Mouse (Mus musculus) retina, embryonic 14.5 days (tissue): ENCODE data around the gene Fat3.

ENCODE experiments used
- DNase-seq: peaks from one replicate; pipeline ENCODE4 v3.0.0-alpha.2; 2015; ENCODE audit warnings: low spot score

Gene Fat3

DNA sequence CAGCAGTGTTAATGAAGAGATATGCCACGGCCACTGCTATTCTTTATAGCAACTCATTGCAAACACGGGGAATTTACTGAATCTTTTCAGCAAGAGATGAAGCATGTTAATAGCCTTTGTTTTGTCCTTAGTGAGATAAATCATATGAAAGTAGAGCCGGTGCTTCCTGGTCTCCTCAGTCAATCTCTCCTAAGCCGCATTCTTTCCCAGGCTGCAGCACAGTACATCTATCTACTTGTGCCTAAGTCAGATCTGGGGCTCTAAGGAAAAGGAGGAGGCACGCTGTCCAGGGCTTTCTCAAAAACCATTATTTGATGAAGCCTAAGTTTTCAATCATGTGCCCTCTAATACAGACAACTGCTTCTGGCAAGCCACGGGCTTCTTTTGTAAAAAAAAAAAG, 361.8 kb downstream of the Fat3 start:
- no peak for DNase-seq

DNA sequence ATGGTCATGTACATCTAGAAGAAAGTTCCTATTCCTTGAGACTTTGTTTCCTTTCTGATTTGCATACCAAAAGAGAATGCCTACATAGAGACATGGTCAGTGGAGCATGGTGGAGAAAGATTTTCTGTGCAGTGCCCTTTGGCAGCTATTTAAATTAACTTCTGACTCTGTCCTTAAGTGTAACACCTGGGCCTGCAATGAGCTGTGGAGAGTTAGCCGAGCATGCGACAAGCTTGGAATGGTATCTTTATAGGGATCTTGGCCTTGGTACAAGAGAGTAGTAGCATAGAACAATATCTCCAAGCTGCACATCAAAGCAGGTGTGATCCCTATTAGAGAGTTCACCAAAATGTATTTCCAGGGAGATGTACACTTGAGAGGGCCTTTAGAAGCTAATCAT, 368.0 kb downstream of the Fat3 start:
- no peak for DNase-seq

DNA sequence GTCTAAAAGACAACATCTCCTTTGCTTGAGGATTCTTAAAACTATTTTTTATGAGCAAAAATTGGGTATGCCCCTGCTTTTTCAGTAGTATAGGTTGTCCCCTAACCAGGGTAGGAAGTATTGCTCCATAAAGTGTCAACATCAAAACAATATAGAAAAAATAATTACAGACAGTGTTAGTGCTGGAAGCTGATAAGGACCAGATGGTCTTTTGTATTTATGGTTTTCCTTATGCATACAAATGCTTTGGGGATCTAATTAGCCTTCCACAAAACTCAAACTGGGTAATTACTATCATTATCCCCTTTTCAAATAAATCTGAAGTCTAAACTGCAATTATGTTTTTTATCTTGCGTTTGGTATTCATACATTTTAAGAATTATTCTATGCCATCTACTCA, 368.5 kb downstream of the Fat3 start:
- no peak for DNase-seq

DNA sequence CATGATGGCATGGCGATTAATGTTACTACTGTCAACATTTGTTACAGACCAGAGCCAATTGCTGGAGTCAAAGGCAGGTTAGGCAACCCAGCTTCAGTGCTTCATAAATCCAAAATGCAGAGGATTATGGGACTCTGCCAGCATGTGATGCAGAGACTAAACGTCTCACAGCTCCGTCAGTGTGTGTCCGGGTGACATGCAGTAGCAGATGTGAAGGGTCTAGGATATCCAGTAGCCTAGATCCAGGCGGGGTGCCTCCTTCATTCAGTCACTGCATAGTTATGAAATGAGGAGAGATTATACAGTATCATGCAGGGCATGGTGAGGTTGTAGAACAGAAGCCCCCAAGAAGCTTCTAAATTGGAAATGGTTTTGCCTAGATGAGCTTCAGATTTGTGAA, 379.3 kb downstream of the Fat3 start:
- DNase-seq = no peak

DNA sequence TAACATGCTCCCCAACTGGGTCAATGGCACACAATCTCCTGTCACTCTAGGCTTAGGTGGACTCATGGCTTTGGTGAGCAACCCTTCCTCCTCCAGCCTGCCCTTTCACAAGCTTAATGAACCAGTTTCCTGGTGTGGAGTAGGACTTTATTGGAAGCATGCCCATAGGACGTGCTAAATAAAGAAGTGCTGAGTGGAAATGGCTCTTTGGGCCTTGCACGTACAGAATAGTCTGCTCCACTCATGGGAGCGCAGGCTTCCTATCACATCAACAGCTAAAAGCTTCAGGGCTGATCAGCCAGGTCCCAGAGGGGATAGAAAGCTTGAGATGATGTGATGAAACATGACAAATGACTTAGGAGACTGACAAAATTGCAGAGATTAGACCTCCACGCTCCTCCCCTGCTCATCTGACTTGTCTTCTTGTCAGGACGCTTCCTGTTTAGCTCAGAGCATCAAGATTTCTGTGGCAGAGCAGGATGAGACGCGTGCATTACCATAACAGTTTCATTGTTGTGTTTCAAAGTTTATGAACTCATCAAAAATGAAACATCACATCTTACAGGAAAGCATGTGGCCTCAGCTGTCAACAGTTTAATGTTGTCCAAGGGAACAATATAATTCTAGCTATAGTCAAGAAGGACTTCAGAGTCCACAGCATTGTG, 386.1 kb downstream of the Fat3 start:
- peak; percentile 85 for DNase-seq

DNA sequence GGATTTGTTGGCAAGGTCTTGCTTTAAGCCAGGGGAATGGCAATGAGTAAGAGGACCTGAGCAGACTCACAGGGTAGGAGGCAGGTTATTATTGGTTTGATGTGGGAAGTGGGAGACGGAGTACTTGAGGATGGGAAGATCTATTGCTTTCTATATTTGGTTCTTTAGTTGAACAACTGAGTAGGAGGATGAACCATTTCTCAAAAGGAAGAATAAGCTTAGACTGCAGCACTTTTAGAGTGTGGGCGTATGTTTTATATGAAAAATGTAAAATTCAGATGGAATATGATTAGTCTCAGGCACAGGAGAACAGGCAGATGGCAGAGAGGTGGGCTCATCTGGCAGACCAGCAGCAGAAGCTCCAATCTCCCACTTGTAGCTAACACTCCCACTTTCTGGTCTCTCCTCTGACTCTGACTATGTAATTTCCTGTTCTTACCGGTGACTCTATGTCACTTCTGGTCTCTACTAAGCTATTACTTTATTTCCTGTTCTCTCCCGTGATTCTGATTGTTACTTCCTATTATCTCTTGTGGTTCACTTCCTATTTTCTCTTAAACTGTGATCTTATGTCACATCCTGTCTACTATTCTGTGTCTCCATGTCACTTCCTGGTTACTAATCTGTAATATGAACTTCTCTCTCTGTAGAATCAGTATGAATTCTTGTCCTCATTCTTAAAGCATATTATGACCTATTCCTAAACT, 387.0 kb downstream of the Fat3 start:
- no peak for DNase-seq

DNA sequence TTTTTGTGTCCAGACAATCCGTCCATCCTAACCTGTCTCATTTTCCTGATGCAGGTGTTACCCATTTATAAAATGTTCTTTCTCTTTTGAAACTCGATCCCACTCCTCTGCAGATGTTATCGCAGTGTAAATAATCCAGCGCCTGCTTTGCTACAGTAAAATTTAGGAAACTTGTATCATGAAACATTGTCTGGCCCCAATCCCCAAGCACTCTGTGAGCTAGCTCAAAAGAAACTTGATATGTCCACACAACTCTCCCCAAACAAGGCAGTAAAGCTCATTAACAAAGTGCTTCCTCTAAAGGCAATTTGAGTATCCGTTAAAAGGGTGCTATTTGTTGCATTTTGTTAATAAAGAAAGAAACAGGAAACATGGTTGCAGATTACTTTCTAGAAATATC, 393.2 kb downstream of the Fat3 start:
- no peak for DNase-seq

DNA sequence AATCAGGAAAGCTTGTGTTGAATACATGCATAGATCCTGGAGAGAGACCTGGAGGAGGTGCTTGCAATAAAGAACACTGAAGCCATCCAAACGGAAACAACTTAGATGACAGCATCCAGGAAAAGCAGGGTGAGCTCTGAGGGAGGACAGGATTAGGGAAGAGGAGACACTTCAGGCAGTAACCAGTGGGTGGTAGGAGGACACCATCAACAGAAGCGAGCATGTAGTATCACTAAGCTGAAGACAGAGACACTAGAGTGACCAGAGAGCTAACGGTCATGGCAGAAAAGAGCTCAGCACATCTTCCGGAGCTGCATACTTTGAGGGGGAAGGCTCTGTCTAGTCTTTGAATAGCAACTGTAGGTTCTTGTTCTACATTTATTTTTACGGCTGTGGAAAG, 393.7 kb downstream of the Fat3 start:
- peak; percentile 28 for DNase-seq

DNA sequence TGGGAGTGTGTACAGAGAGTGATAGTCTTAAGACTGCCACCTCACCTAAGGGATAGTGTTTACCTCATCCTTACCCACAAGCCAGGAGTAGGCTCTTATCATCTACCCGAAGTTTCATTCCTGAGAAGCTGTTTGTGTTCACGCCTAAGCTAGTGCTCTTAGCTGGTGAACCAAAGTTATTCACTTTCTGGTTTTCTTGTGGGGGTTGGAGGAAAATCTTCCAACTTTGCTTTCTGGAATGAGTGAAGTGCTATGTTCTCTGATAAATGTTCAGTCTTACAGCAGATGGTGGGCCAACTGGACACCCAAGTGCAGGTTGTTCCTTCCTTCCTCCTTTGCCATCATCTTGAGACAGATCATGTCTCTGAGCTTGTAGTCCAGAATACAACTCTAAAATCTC, 402.5 kb downstream of the Fat3 start:
- no peak for DNase-seq

DNA sequence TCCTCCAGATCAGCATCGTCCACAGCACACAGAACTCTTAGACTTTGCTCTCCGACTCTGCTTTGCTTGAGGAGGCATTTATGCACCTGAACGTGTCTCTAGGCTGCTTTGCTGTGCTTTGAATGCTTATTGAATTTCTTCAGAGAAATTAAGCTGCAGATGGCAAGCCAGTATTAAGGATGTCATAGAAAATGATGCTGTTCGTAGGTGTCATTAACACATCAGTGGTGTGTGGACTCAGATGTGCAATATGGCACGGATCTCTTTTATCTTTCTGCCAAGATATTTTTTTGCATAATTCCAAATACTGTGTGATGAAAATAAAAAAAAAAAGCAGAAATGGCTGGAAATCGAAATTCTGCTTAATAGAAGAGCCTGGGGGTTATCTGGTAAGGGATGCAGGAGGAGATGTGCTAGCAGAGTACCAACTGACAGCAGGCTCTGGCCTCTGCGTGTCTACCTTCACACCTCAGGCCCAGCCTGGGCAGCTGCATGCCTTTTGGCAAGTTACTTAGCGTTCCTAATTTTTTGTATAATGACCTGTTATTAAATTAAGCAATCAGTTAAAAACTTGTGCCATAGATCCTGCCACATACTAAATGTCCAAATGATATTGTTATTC, 407.9 kb downstream of the Fat3 start:
- DNase-seq = no peak

DNA sequence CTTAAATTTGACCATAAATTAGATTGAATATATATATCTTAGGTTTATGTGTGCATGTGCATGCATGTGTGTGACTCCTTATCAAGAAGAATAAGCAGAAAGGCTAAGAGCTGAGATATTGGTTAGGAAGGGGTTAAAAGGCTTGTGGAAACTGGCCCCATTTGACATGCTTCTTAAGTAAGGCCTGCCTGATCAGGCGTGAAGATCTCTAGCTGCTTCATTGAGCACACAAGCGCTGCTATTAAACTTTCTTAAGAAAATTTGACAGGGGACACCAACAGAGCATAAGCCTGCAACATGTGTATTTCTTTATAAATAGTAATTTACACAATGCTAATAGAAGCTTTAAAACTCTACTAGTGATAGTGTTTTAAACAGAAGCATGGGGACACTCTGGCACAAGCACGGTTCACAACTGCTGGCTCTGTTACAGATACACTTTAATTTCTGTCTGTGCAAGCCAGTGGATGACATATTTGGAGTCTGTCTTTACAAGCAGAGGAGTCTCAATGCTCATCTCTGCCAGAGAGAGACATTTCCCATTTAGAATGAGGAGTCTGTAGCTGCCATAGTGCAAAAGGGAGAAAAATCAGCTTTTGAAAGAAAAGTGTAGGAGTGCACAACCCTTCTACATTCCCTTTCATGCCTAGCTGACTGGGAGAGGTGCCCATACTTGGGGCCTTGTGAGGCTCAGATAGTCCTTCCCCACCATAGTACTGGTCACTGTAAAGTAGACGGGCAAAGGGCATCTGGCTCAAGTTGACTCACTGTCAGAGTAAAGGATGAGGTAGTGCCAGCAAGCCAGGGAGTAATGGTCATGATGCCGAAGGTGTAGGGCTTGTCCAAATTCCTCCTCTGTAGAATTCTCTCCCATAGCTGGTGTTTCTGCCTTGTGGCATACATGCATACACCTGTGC, 408.8 kb downstream of the Fat3 start:
- DNase-seq = peak; percentile 66

DNA sequence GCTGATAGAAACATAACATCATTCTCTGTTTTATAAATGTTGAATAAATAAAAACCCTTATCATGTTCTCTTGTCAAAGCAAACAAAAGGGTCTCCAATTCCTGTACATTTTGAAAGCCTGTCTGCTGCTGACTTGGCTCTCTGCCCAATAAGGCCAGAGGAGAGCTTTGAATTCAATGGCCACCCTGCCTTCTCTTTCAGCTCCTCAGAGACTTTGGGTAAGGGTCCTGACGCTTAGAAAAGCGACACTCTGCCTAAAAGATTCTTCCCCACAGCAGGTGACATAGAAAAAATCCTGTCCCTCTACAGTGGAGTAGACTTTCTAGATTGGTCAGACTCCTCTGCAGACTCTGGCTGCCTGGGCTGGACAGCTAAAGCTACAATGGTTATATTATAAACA, 421.8 kb downstream of the Fat3 start:
- no peak for DNase-seq

DNA sequence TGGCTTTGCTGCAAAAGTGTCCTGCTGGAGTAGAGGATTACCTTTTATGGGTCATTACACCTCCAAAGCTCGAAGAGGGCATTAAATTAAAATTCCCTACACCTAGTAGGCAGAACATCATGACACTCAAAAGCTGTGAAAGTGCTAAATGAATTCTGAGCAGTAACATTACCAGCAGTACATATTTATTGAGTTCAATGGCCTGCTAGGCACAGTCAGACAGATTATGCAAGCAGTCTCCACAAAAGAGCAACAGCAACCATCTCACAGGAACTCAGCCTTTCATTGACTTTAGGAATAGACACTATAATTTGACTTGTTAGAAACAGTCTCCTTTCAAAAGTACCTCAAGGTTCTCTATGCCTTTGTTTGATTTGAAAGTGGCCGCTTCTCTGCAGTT, 426.4 kb downstream of the Fat3 start:
- DNase-seq = no peak

DNA sequence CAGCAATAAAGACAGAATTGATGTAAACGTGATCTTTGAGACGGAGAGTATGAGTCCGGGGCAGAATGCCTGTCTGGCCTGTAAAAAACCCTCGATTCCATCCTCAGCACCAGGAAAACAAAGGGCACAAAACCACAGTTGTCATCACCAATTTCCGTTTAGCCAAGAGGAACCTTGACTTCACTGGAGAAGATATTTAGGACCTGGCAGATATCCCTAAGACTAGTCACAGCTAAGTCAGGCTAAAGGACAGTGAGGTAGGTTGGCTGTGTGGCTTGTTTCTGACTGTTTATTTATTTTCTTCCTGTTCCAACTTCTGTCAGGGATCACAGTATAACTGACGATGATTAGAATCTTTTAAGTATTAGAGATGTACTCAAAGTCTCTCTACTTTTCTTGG, 427.0 kb downstream of the Fat3 start:
- no peak for DNase-seq

DNA sequence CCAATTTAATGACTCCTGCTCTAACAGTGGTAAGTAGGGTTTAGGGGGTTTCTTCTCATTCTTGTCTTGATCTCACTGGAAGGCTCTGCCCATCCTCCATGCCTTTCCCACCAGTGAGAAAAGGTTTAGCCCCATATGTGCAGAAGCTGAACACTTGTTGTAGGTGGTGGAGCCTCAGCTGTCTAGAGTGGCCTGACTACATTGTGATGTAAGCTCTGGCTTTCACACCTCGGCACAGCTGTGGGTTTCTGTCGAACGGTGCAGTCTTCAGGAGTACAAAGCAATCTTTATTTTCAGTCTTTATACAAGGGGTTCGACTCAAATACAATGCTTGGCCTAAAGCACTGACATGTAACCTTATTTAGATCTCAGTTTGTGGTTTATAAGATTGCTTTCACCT, 437.6 kb downstream of the Fat3 start:
- DNase-seq = no peak

DNA sequence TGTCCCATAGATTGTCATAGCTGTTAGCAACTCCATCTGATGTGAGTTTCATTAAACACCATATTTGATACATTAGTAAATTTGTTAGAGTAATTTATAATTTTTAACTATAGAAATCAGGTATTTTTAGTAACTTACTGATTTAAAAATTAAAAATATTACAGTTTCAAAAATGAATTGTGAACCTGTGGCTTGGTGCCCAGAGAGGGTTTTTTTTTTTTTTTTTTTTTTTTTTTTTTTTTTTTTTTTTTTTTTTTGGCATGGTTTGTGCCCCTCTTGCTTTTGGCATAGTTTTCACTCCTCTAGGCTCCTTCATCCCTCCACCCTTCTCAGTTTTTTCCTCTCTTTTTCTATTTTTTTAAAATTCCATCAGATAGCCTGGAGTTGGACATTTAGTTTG, 438.6 kb downstream of the Fat3 start:
- DNase-seq = no peak

DNA sequence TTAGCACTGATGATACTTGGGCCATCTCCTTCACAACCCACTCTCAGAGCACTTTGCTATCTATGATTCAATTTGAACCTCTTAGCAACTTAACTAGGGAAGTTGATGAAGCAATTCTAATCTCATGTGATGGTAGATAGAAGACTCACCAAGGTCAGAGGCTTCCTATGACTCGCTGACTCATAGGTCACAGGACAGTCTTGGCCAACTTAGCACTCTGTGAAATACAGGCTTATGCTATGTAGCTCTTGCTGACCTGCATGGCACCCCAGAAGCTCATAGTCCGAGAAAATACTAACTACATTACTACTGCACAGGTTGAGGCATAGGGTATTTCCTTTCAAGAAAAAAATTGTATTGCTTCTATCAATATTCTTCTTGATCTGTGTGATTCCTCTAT, 454.4 kb downstream of the Fat3 start:
- DNase-seq = no peak

DNA sequence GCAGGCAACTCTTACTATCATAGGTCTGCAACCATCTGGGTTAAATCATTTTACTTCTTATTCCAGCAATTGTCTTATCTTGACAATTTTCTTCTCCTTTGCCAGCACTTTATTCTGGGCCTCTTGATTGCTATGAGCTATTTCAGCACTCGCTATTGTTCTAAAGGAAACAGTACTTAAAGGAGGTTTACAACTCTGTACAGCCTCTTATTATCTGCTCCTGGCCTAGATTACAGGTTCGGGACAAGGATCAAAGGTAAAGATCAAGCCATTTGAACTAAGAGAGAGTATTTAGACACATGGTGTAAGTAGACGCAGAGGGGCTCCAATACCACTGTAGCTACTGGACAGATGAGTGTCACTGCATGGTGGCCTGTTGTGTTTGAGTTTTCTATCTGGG, 463.7 kb downstream of the Fat3 start:
- DNase-seq = no peak

DNA sequence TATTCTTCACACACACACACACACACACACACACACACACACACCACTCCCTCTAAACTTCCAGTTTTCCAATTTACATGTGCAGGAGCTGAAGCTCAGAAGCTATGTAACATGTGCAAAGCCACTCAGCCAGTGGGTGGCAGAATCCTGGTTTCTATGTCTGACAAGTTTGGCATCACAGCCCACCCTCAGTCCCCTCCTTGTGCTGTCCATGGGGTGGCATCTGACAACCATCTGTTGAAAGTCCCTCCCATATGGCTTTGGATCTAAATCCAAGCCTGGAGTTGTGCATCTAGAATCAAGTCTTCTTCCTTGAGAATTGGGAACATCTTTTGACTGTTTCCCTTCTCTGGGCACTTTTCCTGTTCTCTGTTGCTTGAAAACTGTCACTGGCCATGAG, 464.7 kb downstream of the Fat3 start:
- no peak for DNase-seq

DNA sequence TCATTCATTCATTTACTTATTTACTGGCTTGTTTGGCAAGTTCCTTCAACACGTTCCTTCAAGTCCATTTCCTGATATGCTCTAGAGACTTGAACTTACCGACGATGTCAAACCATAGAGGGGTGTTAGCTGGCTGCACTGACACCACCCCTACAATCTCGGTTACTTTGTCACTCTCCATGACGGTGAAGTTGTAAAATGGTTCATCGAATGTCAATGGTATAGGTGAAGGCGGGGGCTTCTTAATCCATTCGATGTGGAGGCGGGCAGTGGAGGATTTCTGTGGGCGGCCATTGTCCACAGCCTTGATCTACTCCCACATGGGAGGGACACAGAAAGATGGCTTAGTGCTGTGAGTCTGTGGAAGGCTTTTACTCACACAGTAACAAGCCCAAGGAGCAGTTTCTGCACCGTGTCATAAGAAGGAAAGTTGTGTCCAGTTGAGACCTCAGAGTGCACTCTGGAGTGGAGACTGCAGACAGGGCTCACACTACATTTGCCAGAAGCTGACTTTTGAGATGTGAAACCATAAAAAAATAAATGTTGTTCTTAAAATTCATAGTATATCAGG, 471.3 kb downstream of the Fat3 start:
- no peak for DNase-seq

DNA sequence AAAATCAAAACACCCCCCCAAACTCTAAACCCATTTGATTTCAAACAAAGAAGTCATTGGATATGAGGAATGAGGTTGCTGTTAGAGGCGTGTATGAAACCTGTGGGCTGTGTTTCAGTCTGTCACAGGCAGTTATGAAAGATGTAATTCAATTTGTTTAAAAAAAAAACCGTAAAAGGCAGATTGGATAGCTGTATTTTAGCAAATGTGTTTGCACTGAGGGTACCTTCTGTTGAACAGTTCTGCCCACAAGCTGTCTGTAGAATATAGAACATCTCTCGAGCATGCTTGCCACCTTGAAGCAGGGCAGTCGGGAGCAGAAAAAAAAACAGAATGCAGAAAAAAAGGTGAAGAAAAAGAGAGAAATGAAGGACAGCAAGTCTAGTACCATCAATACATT, 472.0 kb downstream of the Fat3 start:
- DNase-seq = no peak

DNA sequence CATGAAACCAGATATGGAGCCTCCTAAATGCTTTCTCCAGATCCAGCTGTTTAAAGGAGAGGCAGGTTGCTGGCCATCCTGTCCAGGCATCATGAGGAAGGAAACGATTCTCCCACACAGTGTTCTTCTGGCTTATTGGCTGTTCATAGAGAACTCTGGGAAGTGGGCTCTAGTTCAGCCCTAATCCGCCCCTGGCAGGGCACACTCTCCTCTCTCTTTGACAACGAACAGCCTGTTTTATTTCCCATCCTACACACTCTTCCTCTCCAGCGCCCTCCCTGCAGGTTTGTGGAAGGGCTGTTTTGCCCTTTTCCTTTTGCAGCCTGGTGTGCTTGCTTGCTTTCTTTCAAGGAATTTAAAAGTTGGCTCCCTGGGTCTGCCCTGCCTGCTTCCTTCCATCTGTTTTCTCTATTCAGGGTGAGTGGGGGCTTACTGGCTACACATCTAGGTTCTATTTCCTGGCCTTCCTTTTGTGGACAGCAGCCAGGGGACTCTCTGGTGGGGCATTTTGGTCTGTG, 472.6 kb downstream of the Fat3 start:
- no peak for DNase-seq
